Mouse (Mus musculus) stomach, postnatal 0 days (tissue): ENCODE results near the gene Klhl32.

Experiments
- CTCF ChIP-seq: IDR thresholded peaks from 2 replicates; pipeline ENCODE4 v1.5.1; 2016; ENCODE audit warnings: antibody characterized with exemption, low read depth, mild to moderate bottlenecking, moderate library complexity
- EP300 ChIP-seq: optimal IDR thresholded peaks from 2 replicates; pipeline ENCODE3; 2016; ENCODE audit warnings: antibody characterized with exemption

GRCm38 (mm10) chr4:24714367-24714766, 136.6 kb downstream of the Klhl32 start:
- peak; percentile 32 for TF ChIP-seq CTCF
- TF ChIP-seq EP300: no peak
